Mouse (Mus musculus) MEL (cell line): ENCODE data around the gene Cadm2. TPM values are rescaled to one million over a fixed set of nuclear protein-coding genes. Genes with fewer than 3 reads are reported as not detected.

ENCODE experiments used
- DNase-seq: peaks from one replicate; pipeline ENCODE4 v3.0.0; 2011; ENCODE audit warnings: low read depth, low spot score
- H3K27ac ChIP-seq: 2 replicates; pipeline ENCODE4 v1.5.1; 2012; ENCODE audit warnings: low read depth, mild to moderate bottlenecking, control low read depth, low read length, moderate library complexity; ENCODE audit not compliant: control insufficient read depth
- H3K27me3 ChIP-seq, 2 experiments: fragments of 150-350 bp in 1 of 2; sonication (generic) in 1 of 2; 2 replicates each; pipeline ENCODE4 v1.6.1; 2012; ENCODE audit warnings: low read length in 2 of 2, mild to moderate bottlenecking in 2 of 2, improper control_type of control experiment in 1 of 2, moderate library complexity in 1 of 2; ENCODE audit not compliant: insufficient read depth in 2 of 2, control insufficient read depth in 1 of 2
- H3K36me3 ChIP-seq, 2 experiments: 2 replicates each; pipeline ENCODE4 v1.6.1; 2012 to 2014; ENCODE audit warnings: low read length in 2 of 2, improper control_type of control experiment in 1 of 2, inconsistent platforms in 1 of 2, mild to moderate bottlenecking in 1 of 2; ENCODE audit not compliant: insufficient read depth in 2 of 2, control insufficient read depth in 1 of 2
- H3K4me1 ChIP-seq, 2 experiments: fragments of 150-350 bp in 1 of 2; sonication (generic) in 1 of 2; 2 replicates each; pipeline ENCODE4 v1.6.1; 2012; ENCODE audit warnings: low read length in 2 of 2, improper control_type of control experiment in 1 of 2, mild to moderate bottlenecking in 1 of 2; ENCODE audit not compliant: insufficient read depth in 2 of 2, control insufficient read depth in 1 of 2
- H3K4me3 ChIP-seq, 2 experiments: fragments of 150-350 bp in 1 of 2; sonication (generic) in 1 of 2; 2 replicates each; pipeline ENCODE4 v1.5.1; 2012; ENCODE audit warnings: low read depth in 2 of 2, low read length in 2 of 2, mild to moderate bottlenecking in 2 of 2, moderate library complexity in 2 of 2, control low read depth in 1 of 2, improper control_type of control experiment in 1 of 2; ENCODE audit not compliant: control insufficient read depth in 1 of 2, insufficient read depth in 1 of 2
- H3K79me2 ChIP-seq: 2 replicates; pipeline ENCODE4 v1.6.1; 2012; ENCODE audit warnings: mild to moderate bottlenecking, low read length, moderate library complexity; ENCODE audit not compliant: control insufficient read depth, poor library complexity, insufficient read depth
- H3K9ac ChIP-seq: 2 replicates; pipeline ENCODE4 v1.6.1; 2012; ENCODE audit warnings: low read depth, mild to moderate bottlenecking, control low read depth, low read length, moderate library complexity; ENCODE audit not compliant: control insufficient read depth, poor library complexity, severe bottlenecking
- H3K9me3 ChIP-seq: fragments of 150-350 bp; sonication (generic); replicated peaks from 2 replicates; pipeline ENCODE4 v1.6.1; 2012; ENCODE audit warnings: mild to moderate bottlenecking, low read length, improper control_type of control experiment, moderate library complexity; ENCODE audit not compliant: insufficient read depth
- BHLHE40 ChIP-seq: IDR thresholded peaks from 2 replicates; pipeline ENCODE4 v1.6.1; 2012; ENCODE audit warnings: low read depth, mild to moderate bottlenecking, inconsistent platforms, low read length, improper control_type of control experiment, borderline replicate concordance
- CHD1 ChIP-seq: IDR thresholded peaks from 2 replicates; pipeline ENCODE4 v1.6.1; 2012; ENCODE audit warnings: low read depth, mild to moderate bottlenecking, inconsistent platforms, low read length, improper control_type of control experiment
- E2F4 ChIP-seq: IDR thresholded peaks from 2 replicates; pipeline ENCODE4 v1.6.1; 2011; ENCODE audit warnings: low read depth, low read length, improper control_type of control experiment, borderline replicate concordance
- ELF1 ChIP-seq: IDR thresholded peaks from 2 replicates; pipeline ENCODE4 v1.6.1; 2014; ENCODE audit warnings: low read depth, mild to moderate bottlenecking, inconsistent platforms, low read length, improper control_type of control experiment, moderate library complexity
- GABPA ChIP-seq: IDR thresholded peaks from 2 replicates; pipeline ENCODE4 v1.6.1; 2012; ENCODE audit warnings: low read depth, mild to moderate bottlenecking, inconsistent platforms, low read length, improper control_type of control experiment, moderate library complexity
- KAT2A ChIP-seq: conservative IDR thresholded peaks from 2 replicates; pipeline ENCODE4 v1.6.1; 2012; ENCODE audit warnings: low read depth, low read length, improper control_type of control experiment, inconsistent platforms
- MAFK ChIP-seq: IDR thresholded peaks from 2 replicates; pipeline ENCODE4 v1.6.1; 2011; ENCODE audit warnings: low read depth, mild to moderate bottlenecking, low read length, improper control_type of control experiment, borderline replicate concordance
- MEF2A ChIP-seq: IDR thresholded peaks from 2 replicates; pipeline ENCODE4 v1.6.1; 2014; ENCODE audit warnings: low read depth, mild to moderate bottlenecking, inconsistent platforms, low read length, improper control_type of control experiment; ENCODE audit not compliant: poor library complexity, insufficient replicate concordance, severe bottlenecking; ENCODE audit errors: extremely low read depth
- MXI1 ChIP-seq: IDR thresholded peaks from 2 replicates; pipeline ENCODE4 v1.6.1; 2011; ENCODE audit warnings: mild to moderate bottlenecking, low read depth, low read length, improper control_type of control experiment
- MYB ChIP-seq: IDR thresholded peaks from 2 replicates; pipeline ENCODE4 v1.6.1; 2011; ENCODE audit warnings: mild to moderate bottlenecking, low read depth, low read length, improper control_type of control experiment
- POLR2A ChIP-seq, 2 experiments: IDR thresholded peaks; 2 replicates each; pipeline ENCODE4 v1.6.1; 2011 to 2012; ENCODE audit warnings: low read length in 2 of 2, mild to moderate bottlenecking in 2 of 2, control low read depth in 1 of 2, improper control_type of control experiment in 1 of 2, low read depth in 1 of 2, moderate library complexity in 1 of 2; ENCODE audit not compliant: control insufficient read depth in 1 of 2, insufficient read depth in 1 of 2, poor library complexity in 1 of 2
- POLR2AphosphoS2 ChIP-seq: IDR thresholded peaks from 2 replicates; pipeline ENCODE4 v1.6.1; 2011; ENCODE audit warnings: low read length, improper control_type of control experiment
- SIN3A ChIP-seq: IDR thresholded peaks from 2 replicates; pipeline ENCODE4 v1.6.1; 2012; ENCODE audit warnings: low read length, improper control_type of control experiment, inconsistent platforms
- SMC3 ChIP-seq: IDR thresholded peaks from 2 replicates; pipeline ENCODE4 v1.6.1; 2011; ENCODE audit warnings: low read depth, low read length, improper control_type of control experiment
- TBP ChIP-seq: IDR thresholded peaks from 2 replicates; pipeline ENCODE4 v1.8.0; 2011; ENCODE audit warnings: low read depth, low read length, improper control_type of control experiment
- TCF12 ChIP-seq: IDR thresholded peaks from 2 replicates; pipeline ENCODE4 v1.6.1; 2014; ENCODE audit warnings: low read depth, mild to moderate bottlenecking, inconsistent platforms, low read length, improper control_type of control experiment, moderate library complexity
- USF1 ChIP-seq: IDR thresholded peaks from 2 replicates; pipeline ENCODE4 v1.6.1; 2014; ENCODE audit warnings: low read depth, mild to moderate bottlenecking, inconsistent platforms, low read length, improper control_type of control experiment, moderate library complexity
- ZC3H11A ChIP-seq: IDR thresholded peaks from 2 replicates; pipeline ENCODE4 v1.6.1; 2012; ENCODE audit warnings: low read depth, mild to moderate bottlenecking, inconsistent platforms, low read length, improper control_type of control experiment
- ZKSCAN1 ChIP-seq: IDR thresholded peaks from 2 replicates; pipeline ENCODE4 v1.6.1; 2012; ENCODE audit warnings: low read depth, mild to moderate bottlenecking, inconsistent platforms, low read length, improper control_type of control experiment, moderate library complexity
- ZMIZ1 ChIP-seq: IDR thresholded peaks from 2 replicates; pipeline ENCODE4 v1.6.1; 2012; ENCODE audit warnings: low read depth, mild to moderate bottlenecking, inconsistent platforms, low read length, improper control_type of control experiment, moderate library complexity
- ZNF384 ChIP-seq: IDR thresholded peaks from 2 replicates; pipeline ENCODE4 v1.6.1; 2012; ENCODE audit warnings: low read depth, mild to moderate bottlenecking, inconsistent platforms, low read length, improper control_type of control experiment
- polyA plus RNA-seq, 2 experiments: library from polyadenylated mRNA; stranded (reverse) in 1 of 2; unstranded in 1 of 2; fragments of >175 nt in 1 of 2; fragments of >200 nt in 1 of 2; gene quantifications; 2 replicates each; pipeline versions ENCODE4 v1.2.1 to v1.2.4; 2012; ENCODE audit warnings: low replicate concordance in 2 of 2, low read depth in 1 of 2; ENCODE audit not compliant: insufficient read length in 2 of 2, insufficient read depth in 1 of 2, missing spikeins in 1 of 2
- total RNA-seq: library from RNA; depleted of rRNA; stranded (reverse); fragments of 300-350 nt; gene quantifications from 2 replicates; pipeline ENCODE4 v1.2.3, GENCODE M21; 2012

Cadm2 gene
- total and polyA plus RNA-seq, 3 experiments = not detected

DNA sequence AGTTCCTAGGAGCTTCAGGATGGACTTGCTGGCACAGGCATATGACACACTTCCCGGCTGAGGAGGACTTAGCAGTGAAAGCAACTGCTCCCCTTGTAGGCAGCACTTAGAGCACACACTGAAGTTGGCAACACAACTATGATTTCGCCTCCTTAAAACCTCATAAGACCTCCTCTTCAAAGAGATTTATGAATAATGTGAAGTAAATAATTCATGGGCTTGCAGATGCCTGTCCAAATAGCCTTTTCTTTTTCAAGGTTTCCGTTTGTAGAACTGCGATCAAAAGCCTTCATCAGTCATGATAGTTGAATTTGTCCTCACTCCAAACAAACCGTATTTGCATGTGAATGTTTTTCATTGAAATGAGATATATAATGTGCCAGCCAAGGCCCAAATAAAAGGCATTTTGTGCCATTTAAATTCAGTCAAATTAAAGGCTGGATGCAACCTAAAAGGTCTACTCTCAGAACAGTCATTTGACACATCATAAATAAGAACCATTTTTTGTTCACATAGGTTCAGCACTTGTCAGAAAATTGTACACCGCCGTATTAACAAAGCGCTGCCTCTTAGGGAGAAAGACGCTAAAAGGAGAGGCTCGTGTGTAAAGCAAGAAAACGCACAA, 651.1 kb downstream of the Cadm2 start:
- no peak for DNase-seq
- H3K4me3 ChIP-seq = no peak overlapping the region
- H3K36me3 ChIP-seq = no peaks in the 10 kb centered on the region
- H3K4me1 ChIP-seq = no peaks in the 10 kb centered on the region
- H3K9ac ChIP-seq = no peak overlapping the region
- H3K79me2 ChIP-seq = no peaks in the 10 kb centered on the region
- no peaks in the 10 kb centered on the region for H3K9me3 ChIP-seq
- H3K27me3 ChIP-seq = no peaks in the 10 kb centered on the region
- no peak overlapping the region for H3K27ac ChIP-seq
- TF ChIP-seq SMC3 = no peak
- TF ChIP-seq MAFK = no peak

DNA sequence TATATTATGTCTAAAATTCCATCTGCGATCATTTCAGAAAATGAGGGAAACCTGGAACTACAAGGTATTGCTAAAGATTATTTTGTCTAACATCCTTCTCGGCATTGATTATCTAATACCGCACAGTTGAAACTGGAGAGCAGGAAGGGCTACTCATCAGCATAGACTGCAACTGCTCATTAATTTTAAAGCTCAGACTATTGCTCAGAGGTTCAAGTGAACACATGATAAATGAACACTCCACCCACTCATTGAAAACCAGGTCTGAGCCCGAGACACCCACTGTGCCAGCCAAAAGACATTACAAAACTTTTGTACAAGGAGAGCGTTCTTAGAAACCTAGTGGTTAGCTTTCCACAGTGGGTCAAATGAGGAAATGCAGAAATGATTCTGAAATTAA, 652.4 kb downstream of the Cadm2 start:
- H3K27ac ChIP-seq = no peak overlapping the region
- H3K27me3 ChIP-seq = no peaks in the 10 kb centered on the region
- no peaks in the 10 kb centered on the region for H3K9me3 ChIP-seq
- H3K9ac ChIP-seq = no peak overlapping the region
- H3K4me1 ChIP-seq = no peaks in the 10 kb centered on the region
- H3K79me2 ChIP-seq = no peaks in the 10 kb centered on the region
- no peaks in the 10 kb centered on the region for H3K36me3 ChIP-seq
- no peak for TF ChIP-seq ZMIZ1
- TF ChIP-seq KAT2A = no peak
- TF ChIP-seq USF1 = no peak
- TF ChIP-seq MEF2A = no peak
- TF ChIP-seq POLR2A (IDR thresholded peaks at IDR 0.05; ENCODE audit: control insufficient read depth in 1 of 2, insufficient read depth in 1 of 2, low read depth in 1 of 2, low read length in 2 of 2, poor library complexity in 1 of 2) = no peak
- no peak for TF ChIP-seq TCF12
- no peak for TF ChIP-seq SIN3A
- no peak for TF ChIP-seq ELF1
- TF ChIP-seq TBP = no peak
- TF ChIP-seq ZKSCAN1 = no peak
- no peak for TF ChIP-seq CHD1
- no peak for TF ChIP-seq MAFK
- TF ChIP-seq MYB = no peak
- TF ChIP-seq E2F4 = no peak
- DNase-seq = no peak
- H3K4me3 ChIP-seq = no peak overlapping the region

DNA sequence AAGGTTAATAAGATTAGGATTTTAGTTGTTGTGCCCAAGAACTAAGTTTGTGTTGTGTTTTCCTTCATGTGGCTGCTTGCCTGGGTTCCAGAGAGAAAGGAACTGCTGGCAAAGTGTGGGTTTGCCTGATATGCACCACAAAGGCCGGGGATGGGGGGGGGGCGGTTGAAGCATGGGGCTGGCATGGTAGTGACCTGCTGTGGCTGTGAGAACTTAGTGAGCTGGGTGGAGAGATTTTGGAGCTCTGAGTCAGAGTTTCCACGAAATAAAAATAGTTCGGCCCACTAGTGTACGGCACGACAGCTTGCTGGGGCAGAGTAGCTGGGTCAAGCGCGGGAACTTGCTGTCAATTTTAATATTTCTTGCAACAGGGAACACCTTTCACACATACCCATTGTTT, 653.0 kb downstream of the Cadm2 start:
- no peak overlapping the region for H3K27ac ChIP-seq
- H3K9me3 ChIP-seq = no peaks in the 10 kb centered on the region
- H3K4me1 ChIP-seq = no peaks in the 10 kb centered on the region
- no peak overlapping the region for H3K4me3 ChIP-seq
- no peaks in the 10 kb centered on the region for H3K79me2 ChIP-seq
- DNase-seq = no peak
- TF ChIP-seq ZNF384 (no peak), MYB (no peak), BHLHE40 (no peak), POLR2AphosphoS2 (no peak), SMC3 (no peak), MXI1 (no peak), ELF1 (no peak), USF1 (no peak), GABPA (no peak), ZMIZ1 (no peak), ZC3H11A (no peak), E2F4 (no peak)
- no peaks in the 10 kb centered on the region for H3K27me3 ChIP-seq
- no peak overlapping the region for H3K9ac ChIP-seq
- no peaks in the 10 kb centered on the region for H3K36me3 ChIP-seq
